8 mouse cellular contexts compared by ENCODE assay signal in genomic region chr6:4086663-4087454, GRCm38 (mm10). TPM values are rescaled to one million over a fixed set of nuclear protein-coding genes. Genes with fewer than 3 reads are reported as not detected.
A peak's percentile ranks its signal among the peaks of the same experiment; 100 is the strongest.
DNase-seq lines count a peak whose midpoint lies in the region; ATAC-seq and TF ChIP-seq lines count a peak whose summit lies in the region.

TSS of gene Bet1 (minus strand) at chr6:4086972.

- H3K9me3 ChIP-seq in erythroblast, embryonic 14.5 days (ENCODE audit: control insufficient read depth, low read length): no peaks in the 10 kb centered on the region
- no peaks in the 10 kb centered on the region for H3K9me3 ChIP-seq in heart, embryonic 11.5 days (replicated peaks; ENCODE audit: control insufficient read depth, low read length)
- no peaks in the 10 kb centered on the region for H3K9me3 ChIP-seq in kidney, embryonic 16.5 days (ENCODE audit: low read length)

- TF ChIP-seq POLR2A in brain, embryonic 14.5 days (IDR thresholded peaks at IDR 0.05; ENCODE audit: borderline replicate concordance, extremely low read depth, insufficient read depth, insufficient read length, poor library complexity, severe bottlenecking): no peak
- 0 out of 2 replicates have a peak, but pooled peaks have one; percentile 34 for TF ChIP-seq POLR2A in liver, adult 2 months (IDR thresholded peaks at IDR 0.05; ENCODE audit: extremely low read depth, insufficient read depth, low read length)
- TF ChIP-seq POLR2A in myocyte (IDR thresholded peaks at IDR 0.05; ENCODE audit: insufficient read length, low read depth): peak; percentile 54

- H3K4me1 ChIP-seq in erythroblast, embryonic 14.5 days (ENCODE audit: control insufficient read depth): peaks cover 14% of the 10 kb centered on the region
- no peaks in the 10 kb centered on the region for H3K4me1 ChIP-seq in heart, embryonic 11.5 days (ENCODE audit: control insufficient read depth, insufficient read depth, low read length)
- H3K4me1 ChIP-seq in kidney, embryonic 16.5 days (ENCODE audit: insufficient read depth, low read length): 0 out of 2 replicates have a peak, but pooled peaks cover 2% of the 10 kb centered on the region
- H3K4me1 ChIP-seq in liver, adult 2 months (ENCODE audit: control insufficient read depth, insufficient read depth, low read length): peaks cover 12% of the 10 kb centered on the region

- peaks cover 1% of the 10 kb centered on the region for H3K79me3 ChIP-seq in C2C12 (ENCODE audit: low read depth)

- no peak for TF ChIP-seq CTCF in C2C12 (IDR thresholded peaks at IDR 0.05; ENCODE audit: control insufficient read depth, insufficient read depth, insufficient read length)
- TF ChIP-seq CTCF in brain, embryonic 14.5 days (IDR thresholded peaks at IDR 0.05; ENCODE audit: borderline replicate concordance, extremely low read depth, insufficient read depth, insufficient read length): no peak
- TF ChIP-seq CTCF in liver, adult 2 months (IDR thresholded peaks at IDR 0.05; ENCODE audit: low read depth, low read length): no peak

- H3K79me2 ChIP-seq in C2C12 (ENCODE audit: control insufficient read depth, insufficient read depth): peaks cover 6% of the 10 kb centered on the region
- H3K79me2 ChIP-seq in liver, adult 2 months (ENCODE audit: control insufficient read depth, insufficient read depth, low read length): peaks cover 5% of the 10 kb centered on the region; the same call in 1 of the 2 replicates
- peaks cover 8% of the 10 kb centered on the region for H3K79me2 ChIP-seq in myocyte (ENCODE audit: control insufficient read depth, insufficient read depth)

- H3K27me3 ChIP-seq in C2C12 (ENCODE audit: control insufficient read depth, insufficient read depth, insufficient read length) (no peaks in the 10 kb centered on the region), myocyte (ENCODE audit: control insufficient read depth, insufficient read depth, insufficient read length) (no peaks in the 10 kb centered on the region)
- H3K27me3 ChIP-seq in erythroblast, embryonic 14.5 days (ENCODE audit: control insufficient read depth): no peaks in the 10 kb centered on the region
- no peaks in the 10 kb centered on the region for H3K27me3 ChIP-seq in heart, embryonic 11.5 days (ENCODE audit: control insufficient read depth, insufficient read depth, low read length)
- no peaks in the 10 kb centered on the region for H3K27me3 ChIP-seq in kidney, embryonic 16.5 days (ENCODE audit: insufficient read depth, low read length)
- H3K27me3 ChIP-seq in liver, adult 2 months (ENCODE audit: control insufficient read depth, insufficient read depth, low read length): no peaks in the 10 kb centered on the region
- no peaks in the 10 kb centered on the region; the same call in 1 of the 2 replicates for H3K27me3 ChIP-seq in splenic B cell, adult 2 months (ENCODE audit: control insufficient read depth, insufficient read depth, low read length, poor library complexity, severe bottlenecking)

- peak; percentile 99 for ATAC-seq in heart, embryonic 11.5 days (replicated peaks; ENCODE audit: insufficient number of reproducible peaks, low FRiP score, low TSS enrichment)
- peak; percentile 100 for ATAC-seq in kidney, embryonic 16.5 days (ENCODE audit: low FRiP score, low TSS enrichment)

- H3ac ChIP-seq in C2C12 (ENCODE audit: control insufficient read depth, insufficient read length, low read depth) (peak within 1 kb of the TSS; percentile 97), myocyte (ENCODE audit: control insufficient read depth, insufficient read length) (peak within 1 kb of the TSS; percentile 57)

- peak within 1 kb of the TSS; percentile 57; the same call in 1 of the 2 replicates for H3K27ac ChIP-seq in heart, embryonic 11.5 days (ENCODE audit: low read depth, low read length)
- peak within 1 kb of the TSS; percentile 76 for H3K27ac ChIP-seq in kidney, embryonic 16.5 days (ENCODE audit: low read length)
- peak within 1 kb of the TSS; percentile 80 for H3K27ac ChIP-seq in liver, adult 2 months (replicated peaks; ENCODE audit: insufficient read depth, low read depth, low read length)

- peak within 1 kb of the TSS; percentile 71 for H3K4me2 ChIP-seq in heart, embryonic 11.5 days
- peak within 1 kb of the TSS; percentile 66 for H3K4me2 ChIP-seq in kidney, embryonic 16.5 days (replicated peaks; ENCODE audit: low read depth, low read length)
- H3K4me2 ChIP-seq in myocyte (ENCODE audit: low read depth): peak within 1 kb of the TSS; percentile 91

- peak; percentile 98 for DNase-seq in brain, embryonic 14.5 days (ENCODE audit: low read depth)
- peak; percentile 97 for DNase-seq in liver, adult 2 months (ENCODE audit: extremely low read depth, low read depth, low spot score)
- DNase-seq in splenic B cell, adult 2 months (ENCODE audit: low read depth, low spot score): peak; percentile 95

- under 1% methylated on average over 24 of the region's 24 CpGs for WGBS in heart, embryonic 11.5 days (ENCODE audit: insufficient replicate concordance)
- under 1% methylated on average over 24 of the region's 24 CpGs for WGBS in kidney, embryonic 16.5 days
- 1% methylated on average over 24 of the region's 24 CpGs for WGBS in liver, adult 2 months

- H3K9ac ChIP-seq in heart, embryonic 11.5 days (ENCODE audit: low read depth, low read length): peak within 1 kb of the TSS; percentile 85
- peak within 1 kb of the TSS; percentile 93 for H3K9ac ChIP-seq in kidney, embryonic 16.5 days (replicated peaks; ENCODE audit: low read length)
- peak within 1 kb of the TSS; percentile 80 for H3K9ac ChIP-seq in liver, adult 2 months (ENCODE audit: low read depth, low read length)

- H3K36me3 ChIP-seq in C2C12 (ENCODE audit: control insufficient read depth, insufficient read depth) (no peaks in the 10 kb centered on the region), myocyte (ENCODE audit: control insufficient read depth, insufficient read depth) (no peaks in the 10 kb centered on the region)
- H3K36me3 ChIP-seq in erythroblast, embryonic 14.5 days (ENCODE audit: control insufficient read depth): no peaks in the 10 kb centered on the region
- H3K36me3 ChIP-seq in heart, embryonic 11.5 days (ENCODE audit: control insufficient read depth, insufficient read depth, low read length): no peaks in the 10 kb centered on the region
- no peaks in the 10 kb centered on the region for H3K36me3 ChIP-seq in kidney, embryonic 16.5 days (ENCODE audit: insufficient read depth, low read length)
- H3K36me3 ChIP-seq in liver, adult 2 months (ENCODE audit: control insufficient read depth, insufficient read depth, low read length): peaks cover 2% of the 10 kb centered on the region; the same call in 1 of the 2 replicates
- H3K36me3 ChIP-seq in splenic B cell, adult 2 months (ENCODE audit: control insufficient read depth, insufficient read depth, low read length, poor library complexity, severe bottlenecking): no peaks in the 10 kb centered on the region

- H3K4me3 ChIP-seq in C2C12 (ENCODE audit: insufficient read depth, poor library complexity, severe bottlenecking) (peak within 1 kb of the TSS; percentile 68), myocyte (peak within 1 kb of the TSS; percentile 30)
- H3K4me3 ChIP-seq in erythroblast, embryonic 14.5 days (replicated peaks): peak within 1 kb of the TSS; percentile 93
- H3K4me3 ChIP-seq in heart, embryonic 11.5 days (ENCODE audit: low read depth, low read length): peak within 1 kb of the TSS; percentile 83
- H3K4me3 ChIP-seq in kidney, embryonic 16.5 days (ENCODE audit: low read length): peak within 1 kb of the TSS; percentile 94
- peak within 1 kb of the TSS; percentile 71 for H3K4me3 ChIP-seq in liver, adult 2 months (ENCODE audit: insufficient read depth, low read depth, low read length)

TF ChIP-seq in C2C12, 6 proteins besides CTCF, POLR2A, EP300 and RAD21:
- no peak for TF ChIP-seq CEBPB (IDR thresholded peaks at IDR 0.05; ENCODE audit: low read depth)
- no peak for TF ChIP-seq FOSL1 (IDR thresholded peaks at IDR 0.05; ENCODE audit: insufficient read depth, low read length, poor library complexity, severe bottlenecking)
- no peak for TF ChIP-seq MYOG (IDR thresholded peaks at IDR 0.05; ENCODE audit: control insufficient read depth, extremely low read depth, insufficient read length)
- no peak for TF ChIP-seq MAX (IDR thresholded peaks at IDR 0.05)
- peak; percentile 92 for TF ChIP-seq MYOD1 (IDR thresholded peaks at IDR 0.05; ENCODE audit: control insufficient read depth, insufficient read length, low read depth)

TF ChIP-seq in myocyte, 11 proteins besides CTCF, POLR2A, EP300 and RAD21:
- peak; percentile 21 for TF ChIP-seq E2F4 (IDR thresholded peaks at IDR 0.05; ENCODE audit: insufficient read depth)
- peak; percentile 83 for TF ChIP-seq SRF (IDR thresholded peaks at IDR 0.05; ENCODE audit: control insufficient read depth, insufficient read length, low read depth)
- TF ChIP-seq MYOG (IDR thresholded peaks at IDR 0.05; ENCODE audit: control insufficient read depth in 1 of 3, insufficient read depth in 1 of 3, insufficient read length in 2 of 3, low read depth in 2 of 3): peak in 2 of 3 experiments; percentile 74 to 81
- TF ChIP-seq POLR2AphosphoS2 (IDR thresholded peaks at IDR 0.05; ENCODE audit: insufficient read length, low read depth): no peak
- peak; percentile 58 for TF ChIP-seq TCF12 (IDR thresholded peaks at IDR 0.05; ENCODE audit: insufficient read depth, poor library complexity, severe bottlenecking)
- no peak for TF ChIP-seq USF1 (IDR thresholded peaks at IDR 0.05; ENCODE audit: low read depth)
- TF ChIP-seq MYOD1 (IDR thresholded peaks at IDR 0.05; ENCODE audit: control insufficient read depth in 1 of 3, insufficient read length in 2 of 3, low read depth in 2 of 3): peak; percentile 97 to 99 (median 98)
TF ChIP-seq in myocyte: peak in this region for 5.

RNA-seq across cellular contexts. Expression of gene Bet1, which starts in this region (rescaled TPM):
- polyA plus RNA-seq in C2C12 (2012; fragmentation: generic; extraction: Trizol) (23.7 TPM), myocyte (2012; fragmentation: generic; extraction: Trizol) (23.6 TPM)
- polyA plus RNA-seq in brain, embryonic 14.5 days (2012; rRNA removed): 19.9 and 27.5 TPM in 2 replicates
- 2.0 and 2.3 TPM in 2 replicates for polyA plus RNA-seq in erythroblast, embryonic 14.5 days (2012)
- polyA plus RNA-seq in heart, embryonic 11.5 days (2014; fragmentation: Nextera tagmentation; extraction: Ambion mirVana): 43.9 and 52.2 TPM in 2 replicates
- 70.8 and 74.9 TPM in 2 replicates for polyA plus RNA-seq in kidney, embryonic 16.5 days (2015; fragmentation: Nextera tagmentation; extraction: Ambion mirVana)
- 68.9 and 70.5 TPM in 2 replicates for total RNA-seq in liver, adult 2 months (2014; rRNA removed)
- 39.2 and 46.5 TPM in 2 replicates for polyA plus RNA-seq in liver, adult 2 months (2012; rRNA removed)

Comparison
In these comparisons a context has a peak if more than half of its experiments do, and no peak if none do; other contexts are left out.
1. Peak in every context shown above with its lines: DNase-seq, ATAC-seq, H3K4me3 ChIP-seq and H3K27ac ChIP-seq.
2. H3K4me3 ChIP-seq: peak in every context shown above with its lines; median percentile 94 in kidney, embryonic 16.5 days; 93 in erythroblast, embryonic 14.5 days; 83 in heart, embryonic 11.5 days; 71 in liver, adult 2 months; 68 in C2C12; 30 in myocyte.